Mouse (Mus musculus): Measurements from ENCODE around the gene Slc6a2.
A peak's percentile ranks its signal among the peaks of the same experiment; 100 is the strongest.

The Slc6a2 gene

DNA sequence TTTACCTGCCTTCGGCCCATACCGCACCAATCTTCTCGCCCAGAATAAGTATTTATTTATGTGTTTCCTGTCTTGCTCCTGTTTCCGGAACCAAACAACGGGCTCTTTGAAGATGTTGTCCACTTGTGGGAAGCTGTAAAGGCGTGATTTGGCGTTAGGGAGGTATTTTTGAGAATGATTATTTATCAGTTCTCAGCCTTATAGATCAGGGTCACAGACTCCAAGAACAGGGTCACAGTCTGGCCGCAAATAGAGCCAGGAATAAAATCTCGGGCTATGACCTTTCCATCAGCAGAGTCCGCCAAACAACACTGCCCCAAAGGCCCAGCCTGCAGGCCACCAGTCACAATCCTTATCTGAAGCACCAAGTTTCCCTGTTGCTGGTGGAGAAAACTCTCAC is at the start of gene Slc6a2:
TSS of gene Slc6a2 (plus strand) at position 301 of the 400 bp plus-strand sequence.
- no peak for DNase-seq

DNA sequence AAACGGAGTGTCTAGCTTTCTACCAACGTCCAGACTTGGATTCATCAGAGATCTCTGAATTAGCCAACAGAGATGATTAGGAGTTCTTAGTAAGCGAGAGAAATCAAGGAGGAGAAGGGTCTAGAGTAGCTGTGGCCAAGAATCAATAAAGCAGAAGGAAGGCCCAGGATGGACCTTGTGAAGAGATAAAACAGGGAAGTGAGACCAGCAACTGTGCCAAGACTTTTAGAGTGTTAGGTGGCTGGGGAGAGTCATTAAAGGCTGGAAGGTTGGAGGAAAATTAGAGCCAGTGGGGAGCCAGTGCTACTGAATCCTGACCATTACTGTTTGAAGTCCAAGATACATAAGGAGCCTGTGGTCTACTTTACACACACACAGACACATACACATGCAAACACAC is 48.4 kb upstream of the Slc6a2 start:
- no peak for DNase-seq

- DNase-seq: no peak
These were observed 46.5 kb upstream of the Slc6a2 start for GRCm38 (mm10) chr8:92913396-92913795.

DNA sequence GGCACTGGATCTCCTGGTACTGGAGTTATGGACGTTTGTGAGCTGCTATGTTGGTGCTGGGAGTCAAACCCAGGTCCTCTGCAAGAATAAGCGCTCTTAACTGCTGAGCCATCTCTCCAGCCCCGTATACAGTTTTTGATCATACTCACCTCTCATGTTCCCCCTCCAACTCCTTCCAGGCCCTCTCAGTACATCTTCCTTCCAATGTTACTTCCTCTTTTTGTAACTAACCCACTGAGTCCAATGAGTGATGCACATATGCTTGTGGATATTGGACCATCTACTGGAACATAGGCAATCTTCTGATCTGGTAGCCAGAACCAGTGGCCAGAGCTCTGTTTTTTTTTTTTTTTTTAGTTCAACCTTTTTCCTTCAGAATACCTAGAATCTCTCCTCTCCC is 43.8 kb upstream of the Slc6a2 start:
- DNase-seq: no peak

GRCm38 (mm10) chr8:92921768-92922167 is 38.1 kb upstream of the Slc6a2 start:
- DNase-seq: no peak

- no peak for DNase-seq
These were observed 30.9 kb upstream of the Slc6a2 start for GRCm38 (mm10) chr8:92928986-92929385.

DNA sequence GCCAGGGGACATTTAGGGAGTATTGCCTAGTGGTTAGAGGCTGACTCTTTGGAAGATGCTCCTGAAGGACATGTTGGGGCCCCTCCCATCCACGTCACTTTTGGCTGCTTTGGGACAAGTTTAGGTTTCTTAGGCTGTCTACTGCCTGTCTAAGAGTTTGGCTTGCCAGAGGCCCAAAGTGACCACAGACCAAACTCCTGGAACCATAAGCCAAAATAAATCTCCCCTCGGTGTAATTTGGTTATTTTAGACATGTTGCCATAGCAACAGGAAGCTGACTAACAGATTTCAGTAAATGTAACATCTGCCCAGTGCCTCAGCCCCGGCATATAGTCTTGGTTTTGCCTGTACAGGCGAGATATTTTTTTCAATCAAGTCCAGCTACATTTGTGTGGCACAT is 21.8 kb upstream of the Slc6a2 start:
- no peak for DNase-seq

- no peak for DNase-seq
These were observed 10.8 kb upstream of the Slc6a2 start for GRCm38 (mm10) chr8:92949071-92949470.

- no peak for DNase-seq
These were observed 9.1 kb upstream of the Slc6a2 start for GRCm38 (mm10) chr8:92950639-92951371.

DNA sequence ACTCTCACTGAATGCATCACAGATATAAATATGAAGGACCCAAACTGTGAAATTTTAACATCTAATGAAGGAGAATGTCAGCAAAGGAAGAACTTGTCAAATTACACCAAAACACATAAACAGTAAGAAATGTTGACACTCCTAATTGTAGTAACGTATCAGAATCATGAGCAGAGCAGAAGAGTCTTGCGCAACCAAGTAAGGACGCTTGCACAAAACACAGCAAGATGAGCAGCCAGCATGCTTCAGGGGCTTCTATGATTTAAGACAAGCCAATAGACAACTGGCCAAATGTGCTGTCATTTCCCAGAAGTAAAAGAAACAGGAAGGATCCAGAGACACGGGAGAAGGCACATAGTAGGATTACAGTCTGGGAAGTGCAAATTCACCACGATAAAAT is 5.8 kb upstream of the Slc6a2 start:
- no peak for DNase-seq

DNA sequence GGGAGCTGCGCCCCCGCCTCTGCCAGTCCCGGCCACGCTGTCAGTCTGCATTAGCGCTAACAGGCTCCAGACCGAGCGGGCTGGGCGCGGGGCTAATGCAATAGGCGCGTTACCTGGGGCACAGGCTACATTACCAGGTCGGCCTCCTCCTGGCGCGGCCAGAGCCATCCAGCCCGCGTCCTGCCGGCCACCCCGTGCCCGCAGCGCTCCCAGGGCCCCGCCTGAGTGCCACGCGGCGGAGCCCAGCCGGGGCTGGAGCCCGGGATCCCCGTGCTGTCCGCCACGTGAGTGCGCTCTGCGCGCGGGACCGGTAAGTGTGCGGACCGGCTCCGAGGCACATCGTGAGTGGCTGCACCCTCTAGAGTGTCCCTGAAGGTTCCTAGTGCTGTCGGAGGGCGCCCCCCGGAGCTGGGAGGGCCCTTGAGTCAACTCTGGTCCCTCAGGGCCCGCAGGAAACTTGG is 602 bp downstream of the Slc6a2 start:
- no peak for DNase-seq

GRCm38 (mm10) chr8:92961088-92961487 is 1.2 kb downstream of the Slc6a2 start:
- no peak for DNase-seq

DNA sequence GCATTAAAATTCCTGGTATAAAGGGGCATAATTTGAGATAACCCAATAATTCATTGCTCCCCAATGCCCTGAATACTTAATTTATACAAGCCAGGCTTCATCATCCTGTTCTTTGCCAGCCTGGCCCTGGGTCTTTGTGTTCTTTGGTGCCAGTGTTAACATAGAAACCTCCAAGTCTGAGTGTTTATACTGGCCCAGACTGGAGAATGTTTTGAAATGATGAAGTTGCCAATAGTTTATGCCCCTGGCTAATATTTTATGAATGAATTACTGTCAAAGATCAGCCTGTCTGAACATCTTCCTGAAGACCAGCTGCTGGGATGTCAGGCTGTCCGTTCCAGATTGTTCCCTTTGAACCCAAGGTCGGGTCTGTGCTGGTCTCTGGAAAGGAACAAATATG is 4.7 kb downstream of the Slc6a2 start:
- no peak for DNase-seq

DNA sequence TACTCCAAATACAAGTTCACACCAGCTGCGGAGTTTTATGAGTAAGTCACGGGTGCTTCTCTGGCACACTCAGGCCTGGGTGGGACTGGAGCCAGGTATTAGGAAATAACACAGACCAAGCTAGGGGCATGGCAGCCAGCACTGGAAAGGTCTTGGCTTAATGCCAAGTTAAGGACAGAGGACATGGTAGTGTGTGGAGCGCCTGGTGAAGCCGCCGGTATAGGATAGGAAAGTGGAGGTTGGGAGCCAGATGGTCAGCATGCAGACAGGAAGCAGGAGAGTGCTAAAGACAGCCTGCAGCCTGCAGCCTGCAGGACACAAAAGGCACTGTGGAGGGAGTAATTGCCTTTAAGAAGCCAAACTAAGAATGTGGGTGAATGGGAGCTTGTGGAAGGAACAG is 13.1 kb downstream of the Slc6a2 start:
- no peak for DNase-seq

DNA sequence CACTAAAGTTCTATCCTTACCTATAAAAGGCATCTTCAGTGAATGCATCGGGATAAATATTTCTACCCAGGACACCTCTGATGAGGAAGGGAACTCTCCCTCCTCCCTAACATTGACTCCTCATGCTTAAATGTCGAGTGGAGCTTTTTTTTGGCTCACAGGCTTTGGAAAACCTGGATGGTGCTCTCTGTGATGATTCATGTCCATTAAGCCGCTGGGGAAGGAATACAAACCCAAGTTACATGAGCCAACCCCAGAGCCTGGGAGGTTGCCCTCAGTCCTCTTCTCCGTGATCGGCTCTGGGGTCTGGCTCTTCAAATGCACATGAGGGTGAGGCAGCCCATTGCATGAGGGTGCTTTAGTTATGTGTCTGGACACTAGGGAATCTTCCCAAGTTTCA is 16.8 kb downstream of the Slc6a2 start:
- DNase-seq: no peak

DNA sequence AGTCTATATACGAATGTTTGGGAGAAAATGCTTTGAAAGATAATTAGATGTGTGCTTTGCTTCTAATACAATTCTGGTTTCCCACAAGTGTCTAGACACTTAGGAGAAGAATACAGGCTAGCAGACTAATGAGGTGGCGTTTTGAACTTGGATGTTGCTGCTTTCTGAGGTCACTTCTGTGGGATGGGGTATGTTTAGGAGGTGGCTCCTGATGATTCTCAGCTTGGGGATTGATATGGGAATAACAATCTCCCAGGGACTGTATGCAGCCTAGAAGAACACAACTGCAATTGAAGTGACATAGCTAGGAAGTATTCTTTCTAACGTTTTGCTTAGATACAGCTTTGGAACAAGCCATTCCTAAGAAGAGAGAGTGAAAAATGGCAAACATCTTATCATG is 22.6 kb downstream of the Slc6a2 start:
- no peak for DNase-seq

GRCm38 (mm10) chr8:92984376-92984775 is 24.5 kb downstream of the Slc6a2 start:
- DNase-seq: no peak

DNA sequence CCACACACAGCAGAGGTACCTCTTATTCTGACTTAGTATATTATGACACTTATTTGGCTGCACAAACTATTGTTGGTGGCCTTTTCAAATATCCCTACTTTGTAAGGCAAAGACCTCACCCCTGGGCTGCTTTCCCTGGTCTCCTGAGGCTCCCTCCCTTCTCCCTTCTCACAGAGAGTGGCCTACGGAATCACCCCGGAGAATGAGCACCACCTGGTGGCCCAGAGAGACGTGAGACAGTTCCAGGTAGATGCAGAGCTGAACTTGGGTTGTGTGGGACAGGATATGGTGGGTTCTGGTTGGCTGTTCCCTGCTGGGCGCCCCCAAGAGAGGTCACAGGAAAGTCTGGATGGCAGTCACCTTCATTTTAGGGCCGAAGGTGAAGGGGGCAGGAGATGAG is 37.0 kb downstream of the Slc6a2 start:
- no peak for DNase-seq

GRCm38 (mm10) chr8:92998600-92998999 is 38.7 kb downstream of the Slc6a2 start:
- peak; percentile 8 for DNase-seq

DNA sequence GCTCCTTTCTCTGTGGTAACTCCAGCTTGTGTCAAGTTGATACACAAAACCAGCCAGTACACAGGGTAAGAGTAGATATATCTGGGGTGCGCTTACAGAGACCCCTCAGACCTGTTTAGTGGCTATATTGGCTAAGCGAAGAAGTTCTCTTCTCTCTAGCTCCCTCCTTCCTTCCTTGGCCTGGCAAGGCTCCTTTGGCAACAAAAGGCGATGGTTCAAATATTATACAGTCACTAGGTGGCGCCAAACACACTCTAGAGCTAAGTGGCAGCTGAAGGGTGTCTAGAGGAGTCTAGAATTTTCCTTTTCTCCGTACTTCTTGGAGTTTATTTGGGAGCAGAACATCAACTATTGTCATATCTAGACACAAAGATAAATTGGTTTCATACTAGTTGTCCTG is 50.4 kb downstream of the Slc6a2 start:
- DNase-seq: peak; percentile 3

DNA sequence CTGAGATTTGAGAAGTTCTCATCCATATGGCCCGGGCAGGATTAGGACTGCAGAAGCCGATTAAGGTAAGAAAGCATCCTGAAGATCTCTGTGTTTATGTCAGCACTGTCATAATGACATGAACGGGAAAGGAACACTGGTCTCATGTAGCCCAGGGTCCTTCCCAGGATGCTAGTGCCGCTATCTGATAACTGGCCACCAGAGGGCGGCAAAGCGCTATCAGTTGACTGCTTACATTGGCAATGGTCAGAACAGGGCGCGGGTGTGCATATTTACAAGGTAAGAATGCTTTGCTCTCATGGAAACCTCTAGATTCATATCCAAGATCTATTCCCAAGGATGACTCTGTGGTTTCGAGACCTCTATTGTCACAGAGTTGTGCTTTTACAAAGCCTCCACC is 51.6 kb downstream of the Slc6a2 start:
- DNase-seq: peak; percentile 61

GRCm38 (mm10) chr8:93012226-93012625 is 52.3 kb downstream of the Slc6a2 start:
- DNase-seq: no peak

GRCm38 (mm10) chr8:93014300-93014699 is 54.4 kb downstream of the Slc6a2 start:
- DNase-seq: no peak

DNA sequence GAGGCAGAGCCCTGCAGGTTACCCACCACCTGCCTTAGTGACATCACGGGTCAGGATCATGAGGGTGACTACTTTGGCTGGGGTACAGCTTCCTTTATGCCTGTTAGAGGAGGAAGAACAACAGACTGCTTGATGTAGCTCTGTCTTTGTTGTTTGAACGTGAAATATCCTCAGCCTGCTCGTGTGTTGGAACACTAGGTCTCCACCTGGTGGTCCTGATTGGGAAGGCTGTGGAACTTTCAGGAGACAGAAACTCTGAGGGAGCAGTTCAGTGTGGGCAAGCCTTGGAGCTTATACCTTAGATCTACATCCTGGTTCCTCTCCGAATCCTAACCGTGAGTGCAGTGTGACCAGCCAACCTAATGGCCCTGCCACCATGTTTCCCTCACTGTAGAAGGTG is 61.9 kb downstream of the Slc6a2 start:
- no peak for DNase-seq

DNA sequence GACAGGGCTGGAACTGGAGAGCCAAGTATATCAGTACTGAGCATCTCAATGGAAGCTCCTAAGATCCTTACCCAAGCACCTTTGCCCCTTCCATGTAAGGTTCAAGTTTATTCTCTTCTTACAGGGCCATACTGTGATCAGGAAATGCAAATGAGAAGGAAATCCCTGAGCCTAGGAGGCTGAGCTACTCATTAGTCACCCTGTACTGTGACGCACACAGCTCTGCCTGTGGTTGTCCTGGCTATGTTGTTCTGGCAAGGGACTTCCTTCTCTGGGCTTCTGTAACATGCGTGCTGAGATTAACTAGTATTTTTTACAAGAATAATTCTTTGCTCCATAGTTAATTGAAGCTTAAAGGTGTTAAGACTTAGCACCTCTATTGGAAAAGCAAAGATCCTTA is 70.8 kb downstream of the Slc6a2 start:
- no peak for DNase-seq

Data from thymus, postnatal 25 days (tissue).